Mouse (Mus musculus): ENCODE data around the gene Mast4.

Mast4 gene

DNA sequence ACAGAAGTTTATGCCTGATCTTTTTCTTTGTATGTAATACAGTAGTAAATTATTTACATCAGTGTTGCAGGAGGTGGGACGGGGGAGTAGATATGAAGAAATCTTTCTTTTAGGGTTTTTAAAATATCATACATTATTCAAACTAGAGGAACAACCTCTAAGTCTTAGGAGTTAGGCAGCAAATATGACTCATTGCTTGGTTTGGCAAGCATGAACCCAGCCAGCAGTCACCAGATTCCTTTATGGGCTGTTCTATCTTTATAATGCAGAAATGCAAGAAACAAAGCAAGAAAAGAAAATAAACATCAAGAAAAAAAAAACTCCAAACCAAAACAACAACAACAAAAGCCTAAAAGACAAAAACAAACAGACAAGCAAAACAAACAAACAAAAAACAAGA lies 344.2 kb downstream of the Mast4 start:
- no peak for DNase-seq (ENCODE audit: low read depth, low spot score)

DNA sequence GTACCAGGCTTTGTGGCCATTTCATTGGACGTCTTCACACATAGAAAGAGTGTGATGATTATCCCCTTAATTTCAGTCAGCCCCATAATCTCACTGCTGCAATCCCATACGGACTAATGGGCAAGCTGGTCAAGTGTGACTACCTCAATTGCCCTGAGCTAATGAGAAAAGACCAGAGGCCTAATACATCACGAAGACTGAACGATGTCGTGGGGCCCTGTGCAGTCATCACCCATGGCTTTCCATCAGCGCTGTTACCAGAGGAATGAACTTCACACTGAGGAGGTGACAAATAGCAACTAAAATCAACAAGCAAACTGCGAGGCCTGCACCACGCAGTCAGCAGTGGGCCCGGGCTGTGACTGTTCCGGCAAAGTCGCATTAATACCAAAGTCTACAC lies 344.7 kb downstream of the Mast4 start:
- no peak for DNase-seq (ENCODE audit: low read depth, low spot score)

DNA sequence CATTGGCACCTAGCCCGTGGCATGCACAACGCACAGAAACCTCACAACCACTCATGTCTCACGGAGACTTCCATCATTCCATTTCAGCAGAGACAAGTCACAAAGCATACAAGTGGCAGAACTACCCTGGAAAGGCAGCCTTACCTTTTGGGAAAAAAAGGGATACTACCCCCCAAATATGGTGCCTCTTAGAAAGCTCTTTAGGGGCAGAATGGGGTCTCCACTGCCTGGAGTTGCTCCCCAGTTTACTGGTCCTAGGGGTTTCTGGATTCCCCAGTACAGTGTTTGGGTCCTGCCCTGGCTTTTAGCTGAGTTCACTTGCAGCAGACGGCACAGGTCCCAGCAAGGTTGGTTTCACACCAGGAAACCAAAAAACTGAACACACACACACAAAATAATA lies 345.3 kb downstream of the Mast4 start:
- DNase-seq (ENCODE audit: low read depth, low spot score) = no peak

GRCm38 (mm10) chr13:102988251-102988895 lies 345.9 kb downstream of the Mast4 start:
- no peak for DNase-seq (ENCODE audit: low read depth, low spot score)

DNA sequence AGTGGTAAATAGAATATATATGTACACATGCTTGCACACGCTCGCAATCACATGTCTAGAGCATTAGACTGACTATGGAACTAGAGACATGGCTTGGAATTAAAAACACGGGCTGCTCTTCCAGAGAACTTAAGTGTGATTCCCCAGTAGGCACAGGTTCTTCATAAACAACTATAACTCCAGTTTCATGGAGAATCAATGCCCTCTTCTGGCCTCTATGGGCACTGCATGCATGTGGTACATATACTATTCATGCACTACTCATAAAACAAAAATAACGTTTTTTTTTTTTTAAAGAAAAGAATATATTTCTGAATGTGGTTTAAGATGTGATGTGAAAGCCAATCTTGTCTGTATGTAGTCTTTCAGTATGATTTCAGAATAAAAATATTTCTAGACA lies 349.7 kb downstream of the Mast4 start:
- no peak for DNase-seq (ENCODE audit: low read depth, low spot score)

- DNase-seq (ENCODE audit: low read depth, low spot score) = no peak
These were observed 360.4 kb downstream of the Mast4 start for GRCm38 (mm10) chr13:102973853-102974252.

DNA sequence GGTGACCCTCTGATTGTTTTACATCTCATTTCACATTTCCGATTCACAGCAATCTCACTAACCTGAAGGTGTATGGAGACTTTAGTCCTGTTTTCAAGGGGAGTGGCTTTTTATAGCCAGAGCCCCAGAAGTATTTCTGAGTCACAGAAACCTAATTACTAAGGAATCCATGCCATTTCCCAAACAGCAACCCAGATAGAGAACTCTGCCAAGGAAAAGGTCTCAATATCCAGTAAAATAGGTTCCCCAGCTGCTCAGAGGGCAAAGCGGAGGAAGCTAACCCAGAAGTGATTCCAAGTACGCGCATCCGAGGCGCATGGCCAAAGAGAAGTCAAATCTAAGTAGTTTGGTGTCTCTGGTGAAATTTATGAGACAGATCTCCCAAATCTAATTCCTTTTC lies 370.8 kb downstream of the Mast4 start:
- no peak for DNase-seq (ENCODE audit: low read depth, low spot score)

DNA sequence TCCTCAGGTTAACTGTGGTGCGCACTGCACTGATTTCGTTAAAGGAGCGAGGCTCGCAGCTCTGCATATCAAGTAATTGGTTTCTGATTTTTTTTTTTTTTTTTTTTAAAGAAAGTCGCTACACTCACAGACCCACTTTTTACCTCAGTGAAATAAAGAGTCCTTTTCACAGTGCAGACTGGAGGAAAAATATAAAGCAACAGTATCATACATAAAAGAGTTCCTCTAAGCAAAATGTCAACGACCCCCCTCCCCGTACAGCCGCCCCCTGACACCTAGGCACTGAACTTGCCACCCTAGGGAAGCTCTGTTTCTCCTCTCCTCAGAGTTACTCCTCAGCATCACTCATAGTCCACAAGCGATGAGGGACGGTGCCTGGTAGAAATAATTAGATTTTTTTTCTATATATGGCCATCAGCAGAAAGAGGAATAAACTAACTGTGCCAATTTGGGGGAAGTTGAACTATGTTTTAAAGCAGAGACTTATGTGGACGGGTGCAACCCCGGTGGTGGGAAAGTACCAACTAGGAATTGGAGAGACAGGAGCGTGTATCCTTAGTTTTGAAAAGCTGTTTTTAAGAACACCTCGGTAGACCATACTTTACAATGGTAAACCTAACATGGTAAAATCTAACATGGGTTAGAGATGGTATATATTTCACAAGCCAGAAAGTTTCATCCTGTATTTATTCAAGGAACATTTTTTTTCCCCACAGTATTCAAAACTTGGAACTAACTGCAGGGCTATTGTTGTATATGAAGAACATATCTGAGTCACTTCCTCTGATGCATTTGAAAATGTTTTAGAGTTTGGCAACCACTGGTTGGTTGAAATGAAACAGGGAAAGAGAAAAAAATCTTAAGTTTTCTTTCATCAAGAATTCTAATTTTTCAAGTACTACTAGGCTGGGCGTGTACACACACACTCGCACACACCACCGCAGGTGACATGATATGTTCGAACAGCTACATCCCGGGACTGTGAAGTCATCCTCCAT lies 375.7 kb downstream of the Mast4 start:
- no peak for DNase-seq (ENCODE audit: low read depth, low spot score)

DNA sequence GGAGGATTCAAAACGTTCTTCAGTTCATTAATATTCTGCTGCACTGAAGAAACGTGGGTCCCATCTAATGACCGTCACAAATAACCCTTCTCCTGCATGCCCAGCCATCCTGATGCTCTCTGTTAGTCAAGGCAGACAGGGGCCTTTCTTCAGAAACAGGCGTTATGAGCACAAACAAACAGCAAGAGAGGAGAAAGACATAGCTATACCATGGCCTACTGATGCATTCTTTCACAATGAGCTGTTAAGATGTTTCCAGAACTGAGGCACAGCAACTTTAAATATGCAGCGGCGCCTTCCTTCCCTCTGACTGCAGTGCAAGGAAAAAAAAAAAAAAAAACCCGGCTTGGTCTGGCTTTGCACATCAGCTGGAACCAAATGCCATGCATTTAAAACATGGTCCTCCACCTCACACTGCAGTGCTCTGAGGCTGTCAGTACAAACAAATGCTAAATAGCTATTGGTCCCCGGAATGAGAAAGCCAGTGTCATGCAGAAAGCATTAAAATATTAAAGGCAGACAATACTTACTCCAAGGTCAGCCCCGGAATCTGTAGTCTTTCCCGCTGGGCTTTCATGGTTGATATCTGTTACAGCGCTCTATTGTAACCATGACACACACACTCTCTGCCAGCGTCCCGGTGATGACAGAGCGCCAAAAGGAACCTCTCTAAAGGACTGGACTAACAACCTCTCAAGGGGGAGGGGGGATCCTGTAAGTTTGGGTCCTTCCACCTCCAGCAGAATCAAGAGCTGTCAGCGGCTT lies 376.6 kb downstream of the Mast4 start:
- DNase-seq (ENCODE audit: low read depth, low spot score) = peak; percentile 54

- DNase-seq (ENCODE audit: low read depth, low spot score) = no peak
These were observed 378.8 kb downstream of the Mast4 start for GRCm38 (mm10) chr13:102955506-102955905.

DNA sequence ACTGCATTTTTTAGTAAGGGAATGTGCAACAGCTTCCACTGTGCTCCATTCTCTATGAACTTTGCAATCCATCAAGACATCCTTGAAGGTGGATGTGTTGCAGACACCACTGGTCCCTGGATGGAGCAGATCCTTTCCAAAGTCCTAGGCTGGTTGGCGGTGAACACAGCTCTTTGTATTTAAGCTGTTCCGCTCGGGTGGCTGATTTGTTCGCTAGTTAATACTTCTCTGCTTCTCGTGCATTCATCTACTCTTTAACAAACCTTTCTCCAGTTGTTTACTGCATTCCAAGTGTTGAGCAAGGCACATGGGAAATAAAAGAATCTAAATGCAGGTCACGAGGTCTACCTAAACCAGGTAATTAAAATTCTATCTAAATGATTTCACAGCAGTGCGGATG lies 384.5 kb downstream of the Mast4 start:
- no peak for DNase-seq (ENCODE audit: low read depth, low spot score)

DNA sequence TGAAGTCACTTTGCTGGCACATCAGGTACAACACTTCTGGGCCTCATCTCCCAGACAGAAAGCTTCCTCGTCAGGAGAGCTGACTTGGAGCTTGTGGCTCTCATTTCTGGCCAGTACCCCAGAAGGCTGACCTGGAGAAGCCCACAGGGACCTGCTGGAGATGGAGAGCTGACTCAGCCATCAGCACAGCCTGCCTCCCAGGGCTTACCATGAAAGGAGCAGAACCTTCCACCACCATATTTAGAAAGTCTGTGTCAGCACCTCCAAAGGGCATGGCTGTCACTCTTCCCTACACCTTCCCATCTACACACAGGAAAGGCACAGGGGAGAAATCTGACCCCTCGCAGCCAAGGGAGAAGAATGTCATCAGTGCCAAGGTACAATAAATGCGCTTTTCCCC lies 385.3 kb downstream of the Mast4 start:
- no peak for DNase-seq (ENCODE audit: low read depth, low spot score)

GRCm38 (mm10) chr13:102947546-102947945 lies 386.8 kb downstream of the Mast4 start:
- DNase-seq (ENCODE audit: low read depth, low spot score) = no peak

- DNase-seq (ENCODE audit: low read depth, low spot score) = peak; percentile 24
These were observed 388.1 kb downstream of the Mast4 start for GRCm38 (mm10) chr13:102946024-102946821.

- DNase-seq (ENCODE audit: low read depth, low spot score) = no peak
These were observed 388.8 kb downstream of the Mast4 start for GRCm38 (mm10) chr13:102945450-102945849.

- no peak for DNase-seq (ENCODE audit: low read depth, low spot score)
These were observed 389.8 kb downstream of the Mast4 start for GRCm38 (mm10) chr13:102944516-102944915.

- DNase-seq (ENCODE audit: low read depth, low spot score) = no peak
These were observed 391.7 kb downstream of the Mast4 start for GRCm38 (mm10) chr13:102942557-102942956.

DNA sequence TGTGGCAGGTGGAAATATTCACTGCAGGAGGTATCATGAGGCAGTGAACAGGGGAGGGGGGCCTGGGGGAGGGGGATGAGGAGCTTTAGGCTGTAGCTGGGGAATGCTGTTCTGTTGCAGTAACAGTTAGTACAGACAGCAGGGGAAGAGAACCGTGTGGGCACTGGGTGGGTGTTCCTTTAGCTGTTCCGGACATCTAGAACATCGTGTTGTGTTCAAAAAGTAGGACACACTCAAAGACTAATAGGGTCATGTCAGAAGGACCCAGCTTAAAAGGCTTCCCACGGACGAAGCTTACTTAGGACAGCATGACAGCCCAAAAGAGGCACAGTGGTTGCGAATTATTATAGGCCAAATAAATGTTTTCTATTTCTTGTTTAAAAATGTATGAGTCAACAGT lies 393.8 kb downstream of the Mast4 start:
- no peak for DNase-seq (ENCODE audit: low read depth, low spot score)

DNA sequence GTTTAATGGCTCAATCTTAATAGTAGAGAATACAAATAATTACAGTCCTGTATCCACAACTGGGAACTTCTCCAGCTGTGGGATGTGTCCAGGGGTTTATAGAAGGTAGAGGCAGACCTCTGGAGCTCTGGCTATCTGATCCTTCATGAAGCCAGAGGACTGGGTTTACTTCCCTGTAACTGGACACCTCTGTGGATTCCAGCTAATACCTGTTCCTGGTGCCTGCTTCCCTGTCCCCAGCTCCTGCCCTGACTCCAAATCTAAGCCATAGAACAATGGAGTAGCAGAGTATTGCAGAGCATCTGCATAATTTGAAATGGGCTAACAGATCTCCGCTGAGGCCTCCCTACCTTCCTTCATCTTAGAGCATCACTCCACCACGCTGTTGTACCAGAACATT lies 398.1 kb downstream of the Mast4 start:
- no peak for DNase-seq (ENCODE audit: low read depth, low spot score)

GRCm38 (mm10) chr13:102935788-102936187 lies 398.5 kb downstream of the Mast4 start:
- DNase-seq (ENCODE audit: low read depth, low spot score) = no peak

- no peak for DNase-seq (ENCODE audit: low read depth, low spot score)
These were observed 400.6 kb downstream of the Mast4 start for GRCm38 (mm10) chr13:102933702-102934101.
